Mouse (Mus musculus) central nervous system, embryonic 14 days (tissue): ENCODE measurements around the gene Wsb1. TPM values are rescaled to one million over a fixed set of nuclear protein-coding genes. Genes with fewer than 3 reads are reported as not detected.

ENCODE experiments used
- polyA plus RNA-seq: library from polyadenylated mRNA; depleted of rRNA; stranded (reverse); fragments of >200 nt; gene quantifications from 2 replicates; pipeline ENCODE4 v1.2.3, GENCODE M21; 2012; rRNA removed

Wsb1 gene
- 784 and 883 TPM in 2 replicates for polyA plus RNA-seq

DNA sequence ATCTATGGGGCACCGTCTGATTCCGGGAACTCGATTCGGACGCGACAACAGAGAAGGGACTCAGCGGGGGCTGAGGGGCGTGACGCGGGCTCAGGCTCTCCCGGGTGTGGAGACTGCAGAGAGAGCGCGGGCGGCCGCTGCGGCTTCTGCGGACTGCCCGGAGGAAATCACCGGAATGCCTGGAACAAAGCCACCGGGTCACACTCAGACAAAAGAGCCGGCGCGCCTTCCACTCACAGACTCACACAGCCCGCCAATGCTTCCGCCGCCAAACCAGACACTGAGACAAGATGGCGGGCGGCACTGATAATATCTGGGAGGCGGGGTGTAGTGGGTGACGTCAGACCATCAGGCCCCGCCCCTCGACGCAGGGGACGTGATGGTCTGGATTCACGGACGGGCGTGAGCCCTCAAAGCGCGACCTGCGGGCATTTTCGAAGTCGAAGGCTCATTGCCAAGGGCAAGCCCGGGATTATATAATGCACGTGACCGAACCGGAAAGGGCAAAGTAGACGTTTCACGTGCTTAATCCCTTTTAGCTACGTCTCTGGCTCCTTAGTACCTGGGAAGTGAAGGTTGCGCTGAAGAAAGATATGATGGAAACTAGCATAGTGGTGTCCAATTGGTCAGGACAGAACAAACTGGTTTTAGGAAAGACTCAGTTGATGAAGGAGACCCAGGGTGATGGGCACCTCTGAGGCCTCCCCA, at the start of gene Wsb1:
TSS of gene Wsb1 (minus strand) at position 281 of the 708 bp plus-strand sequence.

DNA sequence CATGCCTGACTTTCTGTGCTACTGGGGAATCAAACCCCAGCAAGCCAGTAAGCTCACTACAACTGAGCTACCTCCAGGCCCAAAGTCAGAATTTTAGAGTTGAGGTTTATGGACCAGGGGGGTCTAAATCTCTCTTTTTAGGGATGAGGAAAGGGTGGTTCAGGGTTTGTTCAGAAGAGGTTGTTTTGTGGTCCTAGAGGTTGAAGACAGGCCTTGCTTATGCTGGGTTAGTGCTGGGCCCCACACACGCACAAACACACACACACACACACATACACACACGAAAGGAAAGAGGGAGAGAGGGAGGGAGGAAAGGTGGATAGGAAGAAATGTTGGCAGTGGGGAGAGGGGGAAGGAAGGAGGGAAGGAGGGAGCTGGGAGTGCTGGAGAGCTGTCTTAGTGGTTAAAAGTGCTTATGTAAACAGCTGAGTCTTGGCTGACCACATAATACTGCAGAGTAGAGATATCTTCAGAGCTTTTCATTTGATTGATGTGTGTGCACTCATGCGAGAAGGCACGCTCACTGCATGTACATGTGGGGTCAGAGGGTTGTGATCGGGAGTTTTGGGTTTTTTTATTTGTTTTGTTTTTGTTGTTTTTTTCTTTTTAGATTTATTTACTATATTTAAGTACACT, 42.5 kb upstream of the Wsb1 start, which contains the start of gene Gm9964:
TSS of gene Gm9964 (minus strand) at position 51 of the 636 bp plus-strand sequence.

Other genes with a start within 250 kb of the Wsb1 start
- 18.7 and 19.6 TPM in 2 replicates for gene Ksr1, start 108.3 kb downstream of the Wsb1 start, polyA plus RNA-seq
- gene Gm9964, start 42.2 kb upstream of the Wsb1 start, polyA plus RNA-seq = not detected in 2 replicates
- 27.8 and 28.5 TPM in 2 replicates for gene Nf1, start 85.0 kb upstream of the Wsb1 start, polyA plus RNA-seq
- gene Omg, start 249.4 kb upstream of the Wsb1 start, polyA plus RNA-seq = 2.1 and 2.2 TPM in 2 replicates